ENCODE assay signal across 26 mouse cellular contexts in the genomic region with DNA sequence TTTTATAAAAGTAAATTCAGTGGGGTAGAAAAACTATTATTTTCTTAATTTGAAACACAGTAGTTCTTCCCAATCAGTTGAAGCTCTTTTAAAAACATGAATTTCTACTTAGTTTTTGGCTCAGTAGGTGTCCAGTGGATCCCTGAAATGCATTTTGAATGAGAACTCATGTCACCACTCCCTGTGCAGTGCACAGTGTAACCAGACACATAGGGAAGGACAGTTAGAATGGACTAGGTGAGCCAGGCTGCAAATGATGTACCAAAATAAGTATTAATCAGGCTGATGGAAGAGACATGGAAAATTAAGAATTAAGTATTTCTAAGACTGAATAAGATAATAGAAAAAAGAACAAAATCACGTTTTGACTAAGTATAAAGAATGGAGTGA.
DNase-seq lines count a peak whose midpoint lies in the region; ATAC-seq and TF ChIP-seq lines count a peak whose summit lies in the region.
"Had no signal": no experiment of that assay in that cellular context is flagged by ENCODE, and none has a peak within 500 bp of the region (broad histone marks: within the 10 kb centered on the region; RNA-seq: fewer than 3 reads in every experiment).

No protein-coding gene starts in this region.

- 75% methylated on average over 1 of the region's 1 CpGs for WGBS in heart, embryonic 11.5 days (ENCODE audit: insufficient replicate concordance)
- WGBS in liver, embryonic 12.5 days (ENCODE audit: insufficient replicate concordance): 24% methylated on average over 1 of the region's 1 CpGs
- WGBS in liver, embryonic 14.5 days (ENCODE audit: insufficient replicate concordance): 31% methylated on average over 1 of the region's 1 CpGs
- 54% methylated on average over 1 of the region's 1 CpGs for WGBS in liver, postnatal 0 days (ENCODE audit: insufficient replicate concordance)
- WGBS in neural tube, embryonic 15.5 days: 74% methylated on average over 1 of the region's 1 CpGs
- WGBS in forebrain, embryonic 14.5 days: 64% methylated on average over 1 of the region's 1 CpGs

- ATAC-seq in heart, embryonic 11.5 days (replicated peaks; ENCODE audit: insufficient number of reproducible peaks, low FRiP score, low TSS enrichment): no peak
- peak; percentile 62 for ATAC-seq in liver, embryonic 12.5 days
- ATAC-seq in liver, embryonic 14.5 days (ENCODE audit: insufficient read depth): peak; percentile 40; the same call in 1 of the 2 replicates
- ATAC-seq in liver, postnatal 0 days: peak; percentile 57
- no peak for ATAC-seq in neural tube, embryonic 15.5 days (ENCODE audit: low FRiP score)
- no peak for ATAC-seq in forebrain, embryonic 14.5 days
- ATAC-seq: CD4-positive, CD25-positive, alpha-beta regulatory T cell, adult 4 months; forebrain, postnatal 0 days; hindbrain, postnatal 0 days; inflammation-experienced regulatory T-cells, adult 6 months had no signal

- H3K27ac ChIP-seq in heart, embryonic 11.5 days (ENCODE audit: low read depth, low read length): peak overlapping the region; percentile 35; the same call in 1 of the 2 replicates
- H3K27ac ChIP-seq in liver, embryonic 12.5 days: peak overlapping the region; percentile 94
- H3K27ac ChIP-seq in liver, embryonic 14.5 days: peak overlapping the region; percentile 77
- peak overlapping the region; percentile 76 for H3K27ac ChIP-seq in liver, postnatal 0 days (ENCODE audit: low read depth)
- no peak overlapping the region for H3K27ac ChIP-seq in neural tube, embryonic 15.5 days (replicated peaks)
- H3K27ac ChIP-seq in forebrain, embryonic 14.5 days (ENCODE audit: low read depth, low read length): no peak overlapping the region
- H3K27ac ChIP-seq: embryonic facial prominence, embryonic 10.5 days; embryonic facial prominence, embryonic 13.5 days; forebrain, embryonic 12.5 days; gastrocnemius, adult 2 months; heart, adult 2 months; heart, embryonic 13.5 days; hindbrain, embryonic 14.5 days; hindbrain, postnatal 0 days had no signal

- no peak for TF ChIP-seq EP300 in liver, embryonic 14.5 days (IDR thresholded peaks at IDR 0.05; ENCODE audit: low read depth)
- TF ChIP-seq EP300 in liver, postnatal 0 days (IDR thresholded peaks at IDR 0.05; ENCODE audit: low read depth): no peak

- no peaks in the 10 kb centered on the region for H3K9me3 ChIP-seq in heart, embryonic 11.5 days (replicated peaks; ENCODE audit: control insufficient read depth, low read length)
- no peaks in the 10 kb centered on the region for H3K9me3 ChIP-seq in liver, embryonic 12.5 days (replicated peaks)
- no peaks in the 10 kb centered on the region for H3K9me3 ChIP-seq in liver, embryonic 14.5 days (ENCODE audit: control insufficient read depth, low read length)
- H3K9me3 ChIP-seq in liver, postnatal 0 days (ENCODE audit: low read length): no peaks in the 10 kb centered on the region
- H3K9me3 ChIP-seq in neural tube, embryonic 15.5 days (replicated peaks): no peaks in the 10 kb centered on the region
- no peaks in the 10 kb centered on the region for H3K9me3 ChIP-seq in forebrain, embryonic 14.5 days (replicated peaks; ENCODE audit: control insufficient read depth, low read length)
- H3K9me3 ChIP-seq: embryonic facial prominence, embryonic 10.5 days; embryonic facial prominence, embryonic 13.5 days; forebrain, embryonic 12.5 days; heart, embryonic 13.5 days had no signal

- no peaks in the 10 kb centered on the region for H3K36me3 ChIP-seq in heart, embryonic 11.5 days (ENCODE audit: control insufficient read depth, insufficient read depth, low read length)
- H3K36me3 ChIP-seq in liver, embryonic 12.5 days: peaks cover 47% of the 10 kb centered on the region
- H3K36me3 ChIP-seq in liver, embryonic 14.5 days (replicated peaks; ENCODE audit: control insufficient read depth, insufficient read depth, low read depth): peaks cover 26% of the 10 kb centered on the region
- peaks cover 7% of the 10 kb centered on the region for H3K36me3 ChIP-seq in liver, postnatal 0 days (replicated peaks; ENCODE audit: insufficient read depth, low read length)
- H3K36me3 ChIP-seq in neural tube, embryonic 15.5 days: no peaks in the 10 kb centered on the region
- no peaks in the 10 kb centered on the region for H3K36me3 ChIP-seq in forebrain, embryonic 14.5 days (ENCODE audit: control insufficient read depth, insufficient read depth, low read length)
- H3K36me3 ChIP-seq: embryonic facial prominence, embryonic 13.5 days; forebrain, embryonic 12.5 days; heart, embryonic 13.5 days had no signal

- H3K4me3 ChIP-seq in heart, embryonic 11.5 days (ENCODE audit: low read depth, low read length): no peak overlapping the region
- peak overlapping the region; percentile 39 for H3K4me3 ChIP-seq in liver, embryonic 12.5 days
- H3K4me3 ChIP-seq in liver, embryonic 14.5 days (ENCODE audit: insufficient read depth in 1 of 2, low read depth in 2 of 2, low read length in 2 of 2): peak overlapping the region; percentile 35 to 36; a peak in 3 of 4 replicates
- 0 out of 2 replicates have a peak overlapping the region, but pooled peaks have one; percentile 3 for H3K4me3 ChIP-seq in liver, postnatal 0 days (ENCODE audit: low read depth, low read length)
- H3K4me3 ChIP-seq in neural tube, embryonic 15.5 days (replicated peaks): no peak overlapping the region
- no peak overlapping the region for H3K4me3 ChIP-seq in forebrain, embryonic 14.5 days (ENCODE audit: low read depth, low read length)
- H3K4me3 ChIP-seq: embryonic facial prominence, embryonic 10.5 days; embryonic facial prominence, embryonic 13.5 days; forebrain, embryonic 12.5 days; gastrocnemius, adult 2 months; heart, adult 2 months; heart, embryonic 13.5 days had no signal

- H3K27me3 ChIP-seq in heart, embryonic 11.5 days (ENCODE audit: control insufficient read depth, insufficient read depth, low read length): no peaks in the 10 kb centered on the region
- no peaks in the 10 kb centered on the region for H3K27me3 ChIP-seq in liver, embryonic 12.5 days (replicated peaks)
- H3K27me3 ChIP-seq in liver, embryonic 14.5 days (ENCODE audit: control insufficient read depth, insufficient read depth, low read length): no peaks in the 10 kb centered on the region
- H3K27me3 ChIP-seq in liver, postnatal 0 days (ENCODE audit: insufficient read depth, low read length): no peaks in the 10 kb centered on the region
- no peaks in the 10 kb centered on the region for H3K27me3 ChIP-seq in neural tube, embryonic 15.5 days (replicated peaks)
- no peaks in the 10 kb centered on the region for H3K27me3 ChIP-seq in forebrain, embryonic 14.5 days (replicated peaks; ENCODE audit: control insufficient read depth, insufficient read depth, low read length)
- H3K27me3 ChIP-seq: embryonic facial prominence, embryonic 13.5 days; forebrain, embryonic 12.5 days; heart, embryonic 13.5 days had no signal

- DNase-seq in heart, adult 8-10 months (ENCODE audit: low spot score): no peak
- no peak for DNase-seq in liver, embryonic 14.5 days (ENCODE audit: low read depth in 3 of 3, low spot score in 3 of 3)
- DNase-seq in liver, postnatal 0 days: no peak
- no peak for DNase-seq in forebrain, embryonic 14.5 days (ENCODE audit: low spot score)
- DNase-seq: adrenal gland, adult 2 months; adrenal gland, postnatal 14 days; cerebellum, adult 11 months; cerebellum, postnatal 36 days; embryo, embryonic 11 days; forebrain, postnatal 0 days; gastrocnemius, adult 2 months; gastrocnemius, postnatal 25 days; heart, adult 2 months; heart, postnatal 14 days; heart, postnatal 4 days had no signal

- peak overlapping the region; percentile 39; the same call in 1 of the 2 replicates for H3K4me2 ChIP-seq in heart, embryonic 11.5 days
- H3K4me2 ChIP-seq in liver, embryonic 12.5 days: peak overlapping the region; percentile 70
- peak overlapping the region; percentile 69 for H3K4me2 ChIP-seq in liver, embryonic 14.5 days (ENCODE audit: low read depth)
- peak overlapping the region; percentile 59 for H3K4me2 ChIP-seq in liver, postnatal 0 days (ENCODE audit: low read depth, low read length)
- no peak overlapping the region for H3K4me2 ChIP-seq in neural tube, embryonic 15.5 days
- no peak overlapping the region for H3K4me2 ChIP-seq in forebrain, embryonic 14.5 days (ENCODE audit: low read length)
- H3K4me2 ChIP-seq: embryonic facial prominence, embryonic 13.5 days; forebrain, embryonic 12.5 days; hindbrain, embryonic 14.5 days had no signal

- no peak overlapping the region for H3K9ac ChIP-seq in heart, embryonic 11.5 days (ENCODE audit: low read depth, low read length)
- H3K9ac ChIP-seq in liver, embryonic 12.5 days: peak overlapping the region; percentile 73
- H3K9ac ChIP-seq in liver, embryonic 14.5 days (replicated peaks): peak overlapping the region; percentile 47
- no peak overlapping the region for H3K9ac ChIP-seq in liver, postnatal 0 days (replicated peaks)
- H3K9ac ChIP-seq in neural tube, embryonic 15.5 days (replicated peaks): no peak overlapping the region
- no peak overlapping the region for H3K9ac ChIP-seq in forebrain, embryonic 14.5 days (ENCODE audit: low read length)
- H3K9ac ChIP-seq: embryonic facial prominence, embryonic 13.5 days; forebrain, embryonic 12.5 days; forebrain, postnatal 0 days; heart, embryonic 13.5 days; hindbrain, embryonic 14.5 days had no signal

- TF ChIP-seq CTCF in liver, embryonic 14.5 days (IDR thresholded peaks at IDR 0.05; ENCODE audit: low read depth): no peak
- TF ChIP-seq CTCF in liver, postnatal 0 days (IDR thresholded peaks at IDR 0.05; ENCODE audit: low read depth): no peak

- H3K4me1 ChIP-seq in heart, embryonic 11.5 days (ENCODE audit: control insufficient read depth, insufficient read depth, low read length): no peaks in the 10 kb centered on the region
- H3K4me1 ChIP-seq in liver, embryonic 12.5 days: peaks cover 72% of the 10 kb centered on the region
- H3K4me1 ChIP-seq in liver, embryonic 14.5 days (replicated peaks; ENCODE audit: control insufficient read depth in 2 of 2, insufficient read depth in 2 of 2, low read length in 1 of 2): peaks cover 39 to 42% of the 10 kb centered on the region in 2 experiments
- H3K4me1 ChIP-seq in liver, postnatal 0 days (ENCODE audit: insufficient read depth): peaks cover 11% of the 10 kb centered on the region; the same call in 1 of the 2 replicates
- no peaks in the 10 kb centered on the region for H3K4me1 ChIP-seq in neural tube, embryonic 15.5 days
- H3K4me1 ChIP-seq in forebrain, embryonic 14.5 days (ENCODE audit: control insufficient read depth, insufficient read depth, low read length): no peaks in the 10 kb centered on the region
- H3K4me1 ChIP-seq: embryonic facial prominence, embryonic 10.5 days; embryonic facial prominence, embryonic 13.5 days had no signal

Comparison
In these comparisons a context has a peak if more than half of its experiments do, and no peak if none do; other contexts are left out.
1. H3K9ac ChIP-seq: peak in liver, embryonic 12.5 days (single experiment) and liver, embryonic 14.5 days (single experiment); none in heart, embryonic 11.5 days (single experiment), liver, postnatal 0 days (single experiment), neural tube, embryonic 15.5 days (single experiment) and forebrain, embryonic 14.5 days (single experiment).
2. ATAC-seq: peak in liver, embryonic 12.5 days (single experiment), liver, embryonic 14.5 days (single experiment) and liver, postnatal 0 days (single experiment); none in heart, embryonic 11.5 days (single experiment), neural tube, embryonic 15.5 days (single experiment) and forebrain, embryonic 14.5 days (single experiment).
3. H3K27ac ChIP-seq: peak in heart, embryonic 11.5 days (single experiment), liver, embryonic 12.5 days (single experiment), liver, embryonic 14.5 days (single experiment) and liver, postnatal 0 days (single experiment); none in neural tube, embryonic 15.5 days (single experiment) and forebrain, embryonic 14.5 days (single experiment).
4. H3K4me2 ChIP-seq: peak in heart, embryonic 11.5 days (single experiment), liver, embryonic 12.5 days (single experiment), liver, embryonic 14.5 days (single experiment) and liver, postnatal 0 days (single experiment); none in neural tube, embryonic 15.5 days (single experiment) and forebrain, embryonic 14.5 days (single experiment).
5. H3K4me3 ChIP-seq: peak in liver, embryonic 12.5 days (single experiment), liver, embryonic 14.5 days (2 of 2) and liver, postnatal 0 days (single experiment); none in heart, embryonic 11.5 days (single experiment), neural tube, embryonic 15.5 days (single experiment) and forebrain, embryonic 14.5 days (single experiment).